Mouse (Mus musculus): Measurements from ENCODE around the gene Mlx. TPM values are rescaled to one million over a fixed set of nuclear protein-coding genes. Genes with fewer than 3 reads are reported as not detected.

The Mlx gene
- polyA plus RNA-seq, 1 experiment from 2014 or later: 33.1 TPM

GRCm38 (mm10) chr11:101071810-101072428 lies 15.2 kb upstream of the Mlx start:
- H3K4me3 ChIP-seq (ENCODE audit: inconsistent target): no peak overlapping the region
- peaks cover 17% of the 10 kb centered on the region; the same call in 1 of the 2 replicates for H3K79me2 ChIP-seq (ENCODE audit: inconsistent target)
- no peak overlapping the region for H3K27ac ChIP-seq
- 96% methylated on average over 12 of the region's 14 CpGs for WGBS (ENCODE audit: missing documents)
- peaks cover 46% of the 10 kb centered on the region; the same call in 1 of the 2 replicates for H3K36me3 ChIP-seq (ENCODE audit: inconsistent target)

DNA sequence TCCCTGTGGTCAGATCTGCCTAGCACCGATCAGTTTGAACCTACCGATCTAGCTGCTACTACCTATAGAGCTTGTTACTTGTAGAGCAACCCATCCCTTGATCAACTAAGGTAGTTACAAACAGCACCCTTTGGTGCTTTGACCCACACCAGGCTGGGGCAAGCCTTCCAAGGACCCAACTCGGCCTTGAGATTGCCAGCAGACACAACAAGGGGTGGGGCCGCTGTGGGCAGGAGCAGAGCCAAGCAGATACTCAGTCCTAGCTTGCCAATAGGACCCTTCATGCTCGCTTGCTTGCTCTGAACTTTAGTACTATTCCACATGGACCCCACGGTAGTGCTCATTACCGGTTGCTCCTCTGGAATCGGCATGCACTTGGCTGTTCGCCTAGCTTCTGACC lies 9.0 kb upstream of the Mlx start, which contains the start of gene Hsd17b1:
Hsd17b1 (plus strand) TSS at position 291 of the 400 bp plus-strand sequence.
- Histone ChIP-seq H3K4me3 (ENCODE audit: inconsistent target) (no peak within 1 kb of the TSS), H3K27ac (no peak within 1 kb of the TSS), H3K79me2 (ENCODE audit: inconsistent target) (no peaks in the 10 kb centered on the region; the same call in 1 of the 2 replicates), H3K36me3 (ENCODE audit: inconsistent target) (peaks cover 38% of the 10 kb centered on the region; the same call in 1 of the 2 replicates)
- WGBS (ENCODE audit: missing documents): 91% methylated on average over 9 of the region's 9 CpGs

- WGBS (ENCODE audit: missing documents): 41% methylated on average over 25 of the region's 27 CpGs
- no peak overlapping the region for H3K4me3 ChIP-seq (ENCODE audit: inconsistent target)
Observed at GRCm38 (mm10) chr11:101079746-101080145, 7.3 kb upstream of the Mlx start.

GRCm38 (mm10) chr11:101080421-101080820 lies 6.7 kb upstream of the Mlx start:
- no peaks in the 10 kb centered on the region; the same call in 1 of the 2 replicates for H3K79me2 ChIP-seq (ENCODE audit: inconsistent target)
- WGBS (ENCODE audit: missing documents): 91% methylated on average over 5 of the region's 5 CpGs

More at GRCm38 (mm10) chr11:101079746-101080145, 7.3 kb upstream of the Mlx start:
- Histone ChIP-seq H3K36me3 (ENCODE audit: inconsistent target) (peaks cover 21% of the 10 kb centered on the region; the same call in 1 of the 2 replicates), H3K27ac (no peak overlapping the region), H3K79me2 (ENCODE audit: inconsistent target) (no peaks in the 10 kb centered on the region; the same call in 1 of the 2 replicates)

GRCm38 (mm10) chr11:101081659-101082058 lies 5.4 kb upstream of the Mlx start:
- Histone ChIP-seq H3K36me3 (ENCODE audit: inconsistent target) (peaks cover 8% of the 10 kb centered on the region; the same call in 1 of the 2 replicates), H3K27ac (peak overlapping the region; percentile 90), H3K79me2 (ENCODE audit: inconsistent target) (no peaks in the 10 kb centered on the region; the same call in 1 of the 2 replicates), H3K4me3 (ENCODE audit: inconsistent target) (peak overlapping the region; percentile 95)
- 18% methylated on average over 10 of the region's 10 CpGs for WGBS (ENCODE audit: missing documents)

More at GRCm38 (mm10) chr11:101080421-101080820, 6.7 kb upstream of the Mlx start:
- Histone ChIP-seq H3K4me3 (ENCODE audit: inconsistent target) (no peak overlapping the region), H3K27ac (no peak overlapping the region), H3K36me3 (ENCODE audit: inconsistent target) (peaks cover 17% of the 10 kb centered on the region; the same call in 1 of the 2 replicates)

DNA sequence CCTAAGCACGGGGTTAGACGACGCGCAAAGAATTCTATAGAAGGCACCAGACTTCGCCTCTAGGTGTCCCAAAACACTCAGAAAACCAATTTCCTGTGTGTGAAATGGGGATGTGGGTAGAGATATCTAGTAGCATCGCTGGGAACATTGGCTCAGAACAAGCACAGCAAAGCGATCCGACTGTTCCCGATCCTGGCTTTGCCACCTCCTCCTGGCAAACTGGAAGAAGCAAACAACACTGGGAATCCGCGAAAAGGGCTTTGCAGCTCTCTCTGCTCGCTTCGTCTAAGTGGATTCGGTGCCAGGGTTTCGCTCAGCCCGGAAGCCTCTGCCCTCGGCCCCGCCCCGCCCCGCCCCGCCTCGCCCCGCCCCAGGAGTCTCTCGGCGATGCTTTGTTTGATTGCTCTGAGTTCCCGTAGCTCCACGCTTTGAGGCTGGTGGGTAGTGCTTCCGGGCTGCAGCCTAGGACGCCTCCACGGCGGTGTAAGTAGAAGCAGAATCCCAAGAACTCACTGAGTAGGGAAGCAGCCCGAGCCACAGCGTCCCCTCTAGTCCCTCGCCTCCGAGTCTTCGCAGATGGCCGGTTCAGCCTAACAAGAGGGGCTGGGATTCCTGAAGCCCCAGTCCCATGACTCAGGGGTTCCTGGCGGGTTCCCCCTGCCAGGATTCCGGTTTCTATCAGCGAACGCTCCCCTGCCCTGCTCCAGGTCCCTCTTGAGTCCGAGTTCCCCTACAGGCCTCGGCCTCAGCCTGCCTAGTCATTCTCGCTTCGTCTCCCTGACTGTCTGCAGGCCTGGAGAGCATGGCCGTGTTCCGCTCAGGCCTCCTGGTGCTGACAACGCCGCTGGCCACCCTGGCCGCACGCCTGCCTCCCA lies 4.6 kb upstream of the Mlx start, which contains the start of gene Coasy:
Coasy (plus strand) TSS at position 358 of the 875 bp plus-strand sequence.
- H3K36me3 ChIP-seq (ENCODE audit: inconsistent target): 0 out of 2 replicates have a peak, but pooled peaks cover under 1% of the 10 kb centered on the region
- WGBS (ENCODE audit: missing documents): under 1% methylated on average over 50 of the region's 51 CpGs
- peak within 1 kb of the TSS; percentile 90 for H3K27ac ChIP-seq
- peaks cover 3% of the 10 kb centered on the region for H3K79me2 ChIP-seq (ENCODE audit: inconsistent target)
- peak within 1 kb of the TSS; percentile 95 for H3K4me3 ChIP-seq (ENCODE audit: inconsistent target)

DNA sequence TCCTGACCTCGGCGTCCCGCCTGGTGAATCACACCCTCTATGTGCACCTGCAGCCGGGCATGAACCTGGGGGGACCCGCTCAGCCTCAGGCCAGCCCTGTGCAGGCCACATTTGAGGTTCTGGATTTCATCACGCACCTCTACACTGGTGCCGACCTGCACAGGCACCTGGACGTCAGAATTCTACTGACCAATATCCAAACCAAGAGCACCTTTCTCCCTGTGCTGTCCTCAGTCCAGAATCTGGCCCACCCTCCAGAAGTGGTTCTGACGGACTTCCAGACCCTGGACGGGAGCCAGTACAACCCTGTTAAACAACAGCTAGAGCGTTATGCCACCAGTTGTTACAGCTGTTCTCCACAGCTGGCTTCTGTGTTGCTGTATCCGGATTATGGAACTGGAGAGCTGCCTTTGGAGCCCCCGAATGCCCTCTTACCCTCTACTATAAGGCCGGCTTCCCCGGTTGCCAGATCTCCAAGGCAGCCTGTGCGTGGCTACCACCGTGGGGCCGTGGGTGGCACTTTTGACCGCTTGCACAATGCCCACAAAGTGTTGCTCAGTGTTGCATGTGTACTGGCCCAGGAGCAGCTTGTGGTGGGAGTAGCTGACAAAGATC lies 3.9 kb upstream of the Mlx start:
- 11% methylated on average over 19 of the region's 19 CpGs for WGBS (ENCODE audit: missing documents)
- Histone ChIP-seq H3K27ac (peak overlapping the region; percentile 90), H3K79me2 (ENCODE audit: inconsistent target) (peaks cover 10% of the 10 kb centered on the region), H3K4me3 (ENCODE audit: inconsistent target) (peak overlapping the region; percentile 95), H3K36me3 (ENCODE audit: inconsistent target) (no peaks in the 10 kb centered on the region)

- WGBS (ENCODE audit: missing documents): 91% methylated on average over 14 of the region's 14 CpGs
- H3K79me2 ChIP-seq (ENCODE audit: inconsistent target): peaks cover 15% of the 10 kb centered on the region
Observed at GRCm38 (mm10) chr11:101084246-101084645, 2.8 kb upstream of the Mlx start.

DNA sequence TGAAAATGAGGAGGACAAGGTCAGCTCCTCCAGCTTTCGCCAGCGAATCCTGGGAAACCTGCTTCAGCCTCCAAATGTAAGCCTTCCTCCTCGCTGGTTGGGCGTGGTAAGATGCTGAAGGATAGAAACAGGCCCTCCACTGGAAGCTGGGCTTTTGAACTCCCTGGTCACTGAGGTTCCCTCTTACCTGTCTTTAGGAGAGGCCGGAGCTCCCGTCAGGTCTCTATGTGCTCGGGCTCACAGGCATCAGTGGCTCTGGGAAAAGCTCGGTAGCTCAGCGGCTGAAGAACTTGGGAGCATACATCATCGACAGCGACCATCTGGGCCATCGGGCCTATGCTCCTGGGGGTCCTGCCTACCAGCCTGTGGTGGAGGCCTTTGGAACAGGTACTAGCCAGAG lies 2.3 kb upstream of the Mlx start:
- WGBS (ENCODE audit: missing documents): 94% methylated on average over 12 of the region's 12 CpGs
- no peak overlapping the region for H3K4me3 ChIP-seq (ENCODE audit: inconsistent target)
- peaks cover 4% of the 10 kb centered on the region for H3K36me3 ChIP-seq (ENCODE audit: inconsistent target)
- no peak overlapping the region for H3K27ac ChIP-seq
- peaks cover 15% of the 10 kb centered on the region for H3K79me2 ChIP-seq (ENCODE audit: inconsistent target)

More at GRCm38 (mm10) chr11:101084246-101084645, 2.8 kb upstream of the Mlx start:
- Histone ChIP-seq H3K27ac (no peak overlapping the region), H3K36me3 (ENCODE audit: inconsistent target) (no peaks in the 10 kb centered on the region; the same call in 1 of the 2 replicates), H3K4me3 (ENCODE audit: inconsistent target) (no peak overlapping the region)

DNA sequence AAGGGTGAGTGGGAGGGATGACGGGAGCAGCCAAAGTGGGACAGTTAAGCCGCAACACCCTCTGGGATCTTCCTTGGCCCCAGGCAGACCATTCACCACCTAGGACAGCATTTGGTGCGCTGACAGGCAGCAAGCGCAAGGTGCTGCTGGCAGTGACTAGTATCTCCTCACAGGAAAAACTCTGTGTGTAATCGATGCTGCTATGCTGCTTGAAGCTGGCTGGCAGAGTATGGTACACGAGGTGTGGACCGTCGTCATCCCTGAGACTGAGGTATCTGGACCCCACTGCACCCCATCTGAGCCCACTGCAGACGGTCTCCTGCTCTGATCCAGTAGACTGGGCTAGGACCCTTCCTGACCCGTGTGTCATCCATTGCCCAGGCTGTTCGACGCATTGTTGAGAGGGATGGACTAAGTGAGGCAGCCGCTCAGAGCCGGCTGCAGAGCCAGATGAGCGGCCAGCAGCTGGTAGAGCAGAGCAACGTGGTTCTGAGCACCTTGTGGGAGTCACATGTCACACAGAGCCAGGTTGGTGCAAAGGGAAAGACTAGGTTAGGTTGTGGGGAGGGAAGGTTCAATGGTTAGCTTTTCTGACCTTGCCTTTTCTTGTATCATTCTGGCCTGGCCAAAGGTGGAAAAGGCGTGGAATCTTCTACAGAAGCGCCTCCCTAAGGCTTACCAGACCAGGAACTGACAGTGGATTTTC lies 1.3 kb upstream of the Mlx start:
- Histone ChIP-seq H3K79me2 (ENCODE audit: inconsistent target) (peaks cover 15% of the 10 kb centered on the region), H3K4me3 (ENCODE audit: inconsistent target) (no peak overlapping the region), H3K27ac (peak overlapping the region; percentile 62; the same call in 1 of the 2 replicates), H3K36me3 (ENCODE audit: inconsistent target) (peaks cover 14% of the 10 kb centered on the region)
- WGBS (ENCODE audit: missing documents): 96% methylated on average over 18 of the region's 18 CpGs

DNA sequence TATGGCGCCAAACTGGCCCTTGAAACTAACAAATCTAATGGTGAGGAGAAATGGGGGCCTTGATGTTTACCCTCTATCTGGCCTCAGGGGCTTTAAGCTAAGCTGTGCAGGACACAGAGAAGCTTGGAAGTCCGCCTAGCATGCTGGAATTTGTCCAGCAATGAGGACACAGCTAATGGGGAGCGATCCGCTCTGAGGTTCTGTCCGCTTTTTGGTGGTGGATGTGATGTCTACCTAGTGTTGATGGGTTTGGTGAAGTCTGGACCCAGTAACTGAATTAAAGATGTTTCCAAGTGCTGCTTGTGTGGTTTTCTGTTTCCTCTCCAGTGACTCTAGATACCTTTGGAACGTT lies 778 bp upstream of the Mlx start:
- Histone ChIP-seq H3K79me2 (ENCODE audit: inconsistent target) (peaks cover 15% of the 10 kb centered on the region), H3K4me3 (ENCODE audit: inconsistent target) (peak overlapping the region; percentile 83), H3K36me3 (ENCODE audit: inconsistent target) (peaks cover 19% of the 10 kb centered on the region), H3K27ac (peak overlapping the region; percentile 62)
- 84% methylated on average over 6 of the region's 6 CpGs for WGBS (ENCODE audit: missing documents)

DNA sequence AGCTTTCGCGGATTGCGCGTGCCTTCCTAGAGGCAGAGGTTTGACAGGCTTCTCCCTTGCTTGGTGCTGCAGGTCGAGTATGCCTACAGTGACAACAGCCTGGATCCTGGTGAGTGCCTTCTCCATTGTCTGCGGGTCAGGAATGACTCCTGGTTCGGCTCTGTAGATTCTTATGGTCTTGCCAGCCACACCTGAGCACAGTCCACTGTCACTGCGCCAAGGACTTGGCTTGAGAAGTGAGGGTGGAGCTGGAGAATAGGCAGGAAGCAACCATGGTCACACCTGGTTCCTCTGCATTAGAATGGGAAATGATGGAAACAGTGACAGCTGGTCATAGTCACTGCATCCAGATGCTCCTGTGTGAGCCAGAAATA lies 592 bp downstream of the Mlx start:
- WGBS (ENCODE audit: missing documents): 11% methylated on average over 8 of the region's 8 CpGs
- Histone ChIP-seq H3K27ac (peak overlapping the region; percentile 57), H3K79me2 (ENCODE audit: inconsistent target) (peaks cover 15% of the 10 kb centered on the region), H3K4me3 (ENCODE audit: inconsistent target) (peak overlapping the region; percentile 83), H3K36me3 (ENCODE audit: inconsistent target) (peaks cover 32% of the 10 kb centered on the region)

DNA sequence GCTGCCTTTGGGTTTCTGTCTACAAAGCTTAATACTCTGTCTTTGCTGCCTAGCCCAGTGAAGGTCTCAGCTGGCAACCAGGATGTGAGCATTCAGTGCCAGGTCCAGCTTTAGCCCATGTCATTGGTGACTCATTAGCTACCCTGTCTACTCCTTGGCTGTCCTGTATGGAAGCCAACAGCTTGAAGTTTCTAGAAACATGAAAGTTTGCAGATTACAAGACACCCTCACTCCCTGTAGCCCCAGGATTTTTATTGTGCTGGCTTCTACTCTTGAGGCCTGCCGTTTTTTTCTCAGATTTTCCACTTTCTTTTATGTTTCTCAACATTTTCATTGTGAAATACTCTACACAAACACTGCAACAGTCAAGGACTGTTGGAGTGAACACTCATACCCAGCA lies 2.9 kb downstream of the Mlx start:
- H3K36me3 ChIP-seq (ENCODE audit: inconsistent target): peaks cover 33% of the 10 kb centered on the region
- no peak overlapping the region for H3K27ac ChIP-seq
- 43% methylated on average over 1 of the region's 1 CpGs for WGBS (ENCODE audit: missing documents)
- peaks cover 15% of the 10 kb centered on the region for H3K79me2 ChIP-seq (ENCODE audit: inconsistent target)
- no peak overlapping the region for H3K4me3 ChIP-seq (ENCODE audit: inconsistent target)

GRCm38 (mm10) chr11:101094930-101095313 lies 7.8 kb downstream of the Mlx start:
- Histone ChIP-seq H3K36me3 (ENCODE audit: inconsistent target) (peaks cover 52% of the 10 kb centered on the region), H3K79me2 (ENCODE audit: inconsistent target) (no peaks in the 10 kb centered on the region), H3K4me3 (ENCODE audit: inconsistent target) (peak overlapping the region; percentile 77), H3K27ac (peak overlapping the region; percentile 86)
- WGBS (ENCODE audit: missing documents): 2% methylated on average over 17 of the region's 18 CpGs

Data from macrophage (primary cell).